Mouse (Mus musculus) ZHBTc4 (cell line): Measurements from ENCODE around the gene Wdr83os.
"Not testable (repeated sequence)": the region's sequence is repeated elsewhere in the genome, so short reads cannot be mapped to it uniquely, and the experiment has no call there.

Source experiments
- DNase-seq: peaks from one replicate; pipeline ENCODE4 v3.0.0-alpha.2; 2011; ENCODE audit warnings: low read depth, low spot score

Wdr83os gene

GRCm38 (mm10) chr8:85119052-85119981, 38.8 kb downstream of the Wdr83os start:
- DNase-seq: peak; percentile 93

GRCm38 (mm10) chr8:85120251-85120650, 39.7 kb downstream of the Wdr83os start:
- DNase-seq: not testable (repeated sequence)

DNA sequence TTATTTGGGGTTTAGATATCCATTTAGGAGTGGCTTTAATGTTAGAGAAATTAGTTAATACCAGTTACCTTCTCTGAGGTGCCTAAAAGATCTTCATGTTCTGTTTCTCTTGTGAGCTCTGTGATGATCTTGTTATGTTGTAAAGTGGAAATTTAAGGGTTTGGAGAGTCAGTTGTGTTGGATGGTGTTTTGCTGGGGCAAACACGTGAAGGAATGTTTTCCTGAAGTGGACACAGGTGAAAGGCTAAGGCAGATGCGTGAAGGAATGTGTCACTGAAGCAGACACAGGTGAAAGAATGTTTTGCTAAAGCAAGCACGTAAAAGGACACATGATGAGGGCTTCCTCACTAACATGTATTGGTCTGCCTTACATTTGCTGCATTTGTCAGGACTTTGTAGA, 42.5 kb downstream of the Wdr83os start, which contains the start of gene Zfp791:
TSS of gene Zfp791 (minus strand) at position 101 of the 400 bp plus-strand sequence.
- DNase-seq: no peak

- DNase-seq: no peak
Observed at GRCm38 (mm10) chr8:85123691-85124090, 43.2 kb downstream of the Wdr83os start.
